ENCODE assay signal across 23 mouse cellular contexts in the genomic region with DNA sequence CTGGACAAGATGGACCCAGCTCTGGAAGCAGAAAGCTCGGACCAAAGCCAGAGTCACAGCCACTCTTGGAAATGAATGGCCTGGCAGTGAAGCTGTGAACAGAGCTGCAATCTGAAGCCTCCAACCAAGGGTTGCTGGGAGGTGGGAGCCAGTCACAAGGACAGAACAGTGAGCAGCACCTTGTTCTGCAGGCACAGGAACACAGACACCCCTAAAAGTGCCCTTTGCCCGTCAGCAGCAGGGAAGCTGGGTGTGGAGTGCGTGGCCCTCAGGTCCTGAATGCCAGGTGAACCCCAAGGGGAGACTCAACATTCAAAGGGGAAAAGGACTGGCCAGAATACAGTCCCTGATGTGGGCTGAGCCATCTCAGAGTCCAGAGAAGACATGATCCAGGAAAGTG. TPM values are rescaled to one million over a fixed set of nuclear protein-coding genes. Genes with fewer than 3 reads are reported as not detected.
A peak's percentile ranks its signal among the peaks of the same experiment; 100 is the strongest.
DNase-seq lines count a peak whose midpoint lies in the region; ATAC-seq lines count a peak whose summit lies in the region.
"Had no signal": no experiment of that assay in that cellular context is flagged by ENCODE, and none has a peak within 500 bp of the region (broad histone marks: within the 10 kb centered on the region; RNA-seq: fewer than 3 reads in every experiment).

No protein-coding gene starts in this region.

- peaks cover 29% of the 10 kb centered on the region for H3K36me3 ChIP-seq in forebrain, embryonic 10.5 days (replicated peaks)
- H3K36me3 ChIP-seq in forebrain, embryonic 12.5 days (replicated peaks) = no peaks in the 10 kb centered on the region
- peaks cover 29% of the 10 kb centered on the region for H3K36me3 ChIP-seq in liver, embryonic 12.5 days
- peaks cover 4% of the 10 kb centered on the region; the same call in 1 of the 2 replicates for H3K36me3 ChIP-seq in stomach, embryonic 16.5 days (ENCODE audit: control insufficient read depth, insufficient read depth, low read length)
- H3K36me3 ChIP-seq: midbrain, embryonic 12.5 days had no signal

- peak; percentile 12 for DNase-seq in forebrain, embryonic 10.5 days (ENCODE audit: extremely low spot score, low spot score)
- DNase-seq in liver = peak; percentile 1
- DNase-seq in urinary bladder, postnatal 25 days (ENCODE audit: low spot score) = peak; percentile 2
- DNase-seq in urinary bladder, adult 18-20 months (ENCODE audit: low spot score in 2 of 2) = no peak
- DNase-seq in frontal cortex, adult 2 months (ENCODE audit: extremely low spot score in 1 of 2, low spot score in 1 of 2) = no peak
- DNase-seq: adrenal gland, postnatal 10 days; cerebellum, adult 11 months; heart, postnatal 4 days; lung, embryonic 14.5 days; thymus, postnatal 4 days had no signal

- H3K4me3 ChIP-seq in forebrain, embryonic 10.5 days = no peak overlapping the region
- H3K4me3 ChIP-seq in forebrain, embryonic 12.5 days (replicated peaks) = no peak overlapping the region
- no peak overlapping the region for H3K4me3 ChIP-seq in liver, embryonic 12.5 days
- no peak overlapping the region for H3K4me3 ChIP-seq in stomach, embryonic 16.5 days (replicated peaks; ENCODE audit: low read length)
- H3K4me3 ChIP-seq: forebrain, embryonic 13.5 days; heart, embryonic 13.5 days; midbrain, embryonic 12.5 days had no signal

- H3K27me3 ChIP-seq in forebrain, embryonic 10.5 days (ENCODE audit: poor library complexity, severe bottlenecking) = peaks cover 11% of the 10 kb centered on the region; the same call in 1 of the 2 replicates
- H3K27me3 ChIP-seq in forebrain, embryonic 12.5 days = peaks cover 13% of the 10 kb centered on the region; the same call in 1 of the 2 replicates
- peaks cover 21% of the 10 kb centered on the region for H3K27me3 ChIP-seq in liver, embryonic 12.5 days (replicated peaks)
- H3K27me3 ChIP-seq in stomach, embryonic 16.5 days (ENCODE audit: control insufficient read depth, insufficient read depth, low read length) = no peaks in the 10 kb centered on the region

- 87% methylated on average over 3 of the region's 3 CpGs for WGBS in forebrain, embryonic 10.5 days
- 88% methylated on average over 3 of the region's 3 CpGs for WGBS in forebrain, embryonic 12.5 days
- WGBS in liver, embryonic 12.5 days (ENCODE audit: insufficient replicate concordance) = 64% methylated on average over 3 of the region's 3 CpGs
- 73% methylated on average over 3 of the region's 3 CpGs for WGBS in stomach, embryonic 16.5 days

- H3K27ac ChIP-seq in forebrain, embryonic 10.5 days = no peak overlapping the region
- H3K27ac ChIP-seq in forebrain, embryonic 12.5 days = no peak overlapping the region
- H3K27ac ChIP-seq in liver, embryonic 12.5 days = no peak overlapping the region
- H3K27ac ChIP-seq in stomach, embryonic 16.5 days (ENCODE audit: low read length) = no peak overlapping the region
- H3K27ac ChIP-seq: forebrain, embryonic 13.5 days; heart, embryonic 13.5 days; macrophage; midbrain, embryonic 12.5 days had no signal

- no peaks in the 10 kb centered on the region for H3K9me3 ChIP-seq in forebrain, embryonic 10.5 days
- H3K9me3 ChIP-seq in forebrain, embryonic 12.5 days = no peaks in the 10 kb centered on the region
- H3K9me3 ChIP-seq in liver, embryonic 12.5 days (replicated peaks) = no peaks in the 10 kb centered on the region
- H3K9me3 ChIP-seq in stomach, embryonic 16.5 days (replicated peaks; ENCODE audit: control insufficient read depth, low read length) = no peaks in the 10 kb centered on the region
- H3K9me3 ChIP-seq: forebrain, embryonic 13.5 days; heart, embryonic 13.5 days; midbrain, embryonic 12.5 days had no signal

- H3K9ac ChIP-seq in forebrain, embryonic 12.5 days = no peak overlapping the region
- no peak overlapping the region for H3K9ac ChIP-seq in liver, embryonic 12.5 days
- no peak overlapping the region for H3K9ac ChIP-seq in stomach, embryonic 16.5 days (ENCODE audit: low read length)
- H3K9ac ChIP-seq: forebrain, embryonic 13.5 days; heart, embryonic 13.5 days; midbrain, embryonic 12.5 days had no signal

- no peak for ATAC-seq in forebrain, embryonic 12.5 days (ENCODE audit: low FRiP score)
- no peak for ATAC-seq in liver, embryonic 12.5 days
- no peak for ATAC-seq in stomach, embryonic 16.5 days (ENCODE audit: insufficient read depth, low FRiP score)
- ATAC-seq: forebrain, embryonic 13.5 days had no signal

- peaks cover 27% of the 10 kb centered on the region for H3K4me1 ChIP-seq in forebrain, embryonic 10.5 days
- peaks cover 13% of the 10 kb centered on the region; the same call in 1 of the 2 replicates for H3K4me1 ChIP-seq in forebrain, embryonic 12.5 days
- H3K4me1 ChIP-seq in liver, embryonic 12.5 days = peaks cover 24% of the 10 kb centered on the region
- no peaks in the 10 kb centered on the region; the same call in 1 of the 2 replicates for H3K4me1 ChIP-seq in stomach, embryonic 16.5 days (ENCODE audit: control insufficient read depth, insufficient read depth, low read length)

- no peak overlapping the region for H3K4me2 ChIP-seq in forebrain, embryonic 12.5 days
- H3K4me2 ChIP-seq in liver, embryonic 12.5 days = no peak overlapping the region
- peak overlapping the region; percentile 89; the same call in 1 of the 2 replicates for H3K4me2 ChIP-seq in stomach, embryonic 16.5 days (ENCODE audit: low read depth, low read length)
- H3K4me2 ChIP-seq: forebrain, embryonic 13.5 days; midbrain, embryonic 12.5 days had no signal

RNA-seq across cellular contexts. Expression of a gene that starts 2.0 kb away (rescaled TPM):
- polyA plus RNA-seq in forebrain, embryonic 10.5 days (2016; fragmentation: Nextera tagmentation; extraction: Ambion mirVana) = 26.0 and 28.8 TPM in 2 replicates
- polyA plus RNA-seq in forebrain, embryonic 12.5 days (2016; fragmentation: Nextera tagmentation; extraction: Ambion mirVana) = 9.2 and 10.6 TPM in 2 replicates
- polyA plus RNA-seq in liver, embryonic 12.5 days (2016; fragmentation: Nextera tagmentation; extraction: Ambion mirVana) = 18.0 and 19.9 TPM in 2 replicates
- polyA plus RNA-seq in stomach, embryonic 16.5 days (2015; fragmentation: Nextera tagmentation; extraction: Ambion mirVana) = 69.9 and 88.4 TPM in 2 replicates
- polyA plus RNA-seq in frontal cortex, adult 2 months (2012; rRNA removed) = 2.6 and 3.5 TPM in 2 replicates

RNA-seq across cellular contexts. Expression of a gene that starts 23.4 kb away (rescaled TPM):
- polyA plus RNA-seq in forebrain, embryonic 10.5 days (2016; fragmentation: Nextera tagmentation; extraction: Ambion mirVana) = 65.0 and 73.5 TPM in 2 replicates
- polyA plus RNA-seq in forebrain, embryonic 12.5 days (2016; fragmentation: Nextera tagmentation; extraction: Ambion mirVana) = 69.0 and 70.6 TPM in 2 replicates
- polyA plus RNA-seq in liver, embryonic 12.5 days (2016; fragmentation: Nextera tagmentation; extraction: Ambion mirVana) = 20.1 and 20.5 TPM in 2 replicates
- 40.7 and 46.8 TPM in 2 replicates for polyA plus RNA-seq in stomach, embryonic 16.5 days (2015; fragmentation: Nextera tagmentation; extraction: Ambion mirVana)
- polyA plus RNA-seq in frontal cortex, adult 2 months (2012; rRNA removed) = 84.8 and 89.0 TPM in 2 replicates

RNA-seq across cellular contexts. Expression of a gene that starts 55.5 kb away (rescaled TPM):
- not detected in 2 replicates for polyA plus RNA-seq in forebrain, embryonic 10.5 days (2016; fragmentation: Nextera tagmentation; extraction: Ambion mirVana)
- not detected in 2 replicates for polyA plus RNA-seq in forebrain, embryonic 12.5 days (2016; fragmentation: Nextera tagmentation; extraction: Ambion mirVana)
- not detected in 2 replicates for polyA plus RNA-seq in liver, embryonic 12.5 days (2016; fragmentation: Nextera tagmentation; extraction: Ambion mirVana)
- not detected in 2 replicates for polyA plus RNA-seq in stomach, embryonic 16.5 days (2015; fragmentation: Nextera tagmentation; extraction: Ambion mirVana)
- polyA plus RNA-seq in frontal cortex, adult 2 months (2012; rRNA removed) = 1.1 and 2.0 TPM in 2 replicates
- polyA plus RNA-seq: brain, embryonic 14.5 days; embryonic facial prominence, embryonic 14.5 days; forebrain, embryonic 13.5 days; heart, embryonic 13.5 days; kidney, postnatal 0 days; limb, embryonic 14.5 days; lung, embryonic 14.5 days; macrophage; midbrain, embryonic 12.5 days; neural tube, embryonic 14.5 days; stomach, embryonic 14.5 days had no signal

Comparison
In these comparisons a context has a peak if more than half of its experiments do, and no peak if none do; other contexts are left out.
1. DNase-seq: peak in forebrain, embryonic 10.5 days (single experiment), liver (single experiment) and urinary bladder, postnatal 25 days (single experiment); none in urinary bladder, adult 18-20 months (0 of 2) and frontal cortex, adult 2 months (0 of 2).